Mouse (Mus musculus): ENCODE data around the gene Tmem210. TPM values are rescaled to one million over a fixed set of nuclear protein-coding genes. Genes with fewer than 3 reads are reported as not detected.
A peak's percentile ranks its signal among the peaks of the same experiment; 100 is the strongest.

Gene Tmem210
- polyA plus RNA-seq, 1 experiment, result not detected

DNA sequence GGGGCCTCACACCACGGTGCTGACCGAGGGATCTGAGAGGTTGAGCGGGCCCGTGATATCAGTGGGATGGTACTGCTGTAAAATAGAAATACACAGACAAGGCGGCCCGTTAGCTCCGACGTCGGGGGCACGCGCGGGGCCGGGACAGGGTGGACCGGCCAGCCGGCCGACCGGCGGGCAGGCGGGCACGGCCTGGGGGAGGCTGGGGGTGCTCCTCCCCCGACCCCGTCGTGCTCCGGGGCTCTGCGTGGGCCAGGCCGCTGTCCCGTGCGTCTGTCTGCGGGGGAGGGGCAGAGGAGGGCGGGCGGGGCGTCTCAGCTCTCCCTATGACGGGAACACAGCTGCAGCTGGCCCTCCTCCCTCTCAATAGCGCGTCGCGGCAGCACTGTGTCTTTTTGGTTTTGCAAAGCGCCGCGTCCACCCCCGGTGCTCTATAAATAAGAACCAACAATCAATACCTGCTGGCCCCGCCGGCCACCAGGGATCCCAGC is 4.2 kb downstream of the Tmem210 start:
- peaks cover 80% of the 10 kb centered on the region for H3K27me3 ChIP-seq (ENCODE audit: control insufficient read depth, insufficient read depth, insufficient read length)
- no peak overlapping the region for H3ac ChIP-seq (ENCODE audit: control insufficient read depth, insufficient read length, low read depth)
- TF ChIP-seq CEBPB (IDR thresholded peaks at IDR 0.05; ENCODE audit: low read depth), result no peak
- no peak for TF ChIP-seq MYOG (IDR thresholded peaks at IDR 0.05; ENCODE audit: control insufficient read depth, extremely low read depth, insufficient read length)
- TF ChIP-seq CTCF (IDR thresholded peaks at IDR 0.05; ENCODE audit: control insufficient read depth, insufficient read depth, insufficient read length), result no peak
- TF ChIP-seq USF1 (IDR thresholded peaks at IDR 0.05; ENCODE audit: low read depth), result no peak
- H3K4me3 ChIP-seq (ENCODE audit: insufficient read depth, poor library complexity, severe bottlenecking), result no peak overlapping the region
- no peaks in the 10 kb centered on the region for H3K79me2 ChIP-seq (ENCODE audit: control insufficient read depth, insufficient read depth)
- H3K36me3 ChIP-seq (ENCODE audit: control insufficient read depth, insufficient read depth), result no peaks in the 10 kb centered on the region
- no peaks in the 10 kb centered on the region for H3K79me3 ChIP-seq (ENCODE audit: low read depth)

DNA sequence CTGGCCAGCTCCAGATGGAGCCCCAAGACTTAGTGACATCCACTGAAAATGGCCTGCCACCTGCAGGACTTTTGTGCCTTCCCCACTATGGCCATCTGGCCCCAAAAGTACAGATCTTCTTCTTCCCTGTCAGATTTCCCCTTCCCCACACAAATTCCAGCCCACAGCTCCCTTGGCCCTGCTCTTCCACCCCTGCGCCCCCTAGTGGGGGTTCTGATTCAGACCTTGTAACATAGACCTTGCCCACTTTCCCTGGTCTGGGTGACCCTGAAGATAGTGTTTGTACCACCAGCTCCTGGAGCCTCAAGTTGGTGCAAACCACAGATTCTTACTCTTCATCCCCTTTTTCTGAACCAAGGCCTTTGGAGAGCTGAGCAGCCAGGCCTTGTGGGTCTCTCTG is 4.9 kb downstream of the Tmem210 start:
- H3K36me3 ChIP-seq (ENCODE audit: control insufficient read depth, insufficient read depth), result no peaks in the 10 kb centered on the region
- no peaks in the 10 kb centered on the region for H3K79me2 ChIP-seq (ENCODE audit: control insufficient read depth, insufficient read depth)
- TF ChIP-seq CTCF (IDR thresholded peaks at IDR 0.05; ENCODE audit: control insufficient read depth, insufficient read depth, insufficient read length) (peak; percentile 37), FOSL1 (IDR thresholded peaks at IDR 0.05; ENCODE audit: insufficient read depth, low read length, poor library complexity, severe bottlenecking) (no peak)
- no peak overlapping the region for H3K4me3 ChIP-seq (ENCODE audit: insufficient read depth, poor library complexity, severe bottlenecking)
- H3ac ChIP-seq (ENCODE audit: control insufficient read depth, insufficient read length, low read depth), result no peak overlapping the region
- H3K27me3 ChIP-seq (ENCODE audit: control insufficient read depth, insufficient read depth, insufficient read length), result peaks cover 88% of the 10 kb centered on the region
- no peaks in the 10 kb centered on the region for H3K79me3 ChIP-seq (ENCODE audit: low read depth)

DNA sequence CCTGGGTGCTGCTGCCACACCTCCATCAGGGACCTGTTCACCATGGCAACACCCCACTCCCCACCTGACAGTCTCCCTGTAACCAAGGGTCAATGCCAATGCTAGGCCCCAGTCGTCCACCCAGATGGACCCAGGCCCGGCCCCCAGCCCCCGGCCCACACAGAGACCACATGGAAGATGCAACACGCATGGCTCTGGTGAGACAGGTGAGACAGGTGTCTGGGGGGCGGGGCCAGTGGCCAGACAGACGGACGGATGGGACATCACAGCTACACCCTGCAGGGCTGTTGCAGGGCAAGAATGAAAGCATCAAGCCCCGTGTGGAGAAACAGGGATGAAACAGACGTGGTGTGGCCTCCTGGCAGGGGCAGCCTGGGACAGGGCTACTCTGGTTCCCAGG is 5.8 kb downstream of the Tmem210 start:
- Histone ChIP-seq H3K27me3 (ENCODE audit: control insufficient read depth, insufficient read depth, insufficient read length) (peaks cover 91% of the 10 kb centered on the region), H3K36me3 (ENCODE audit: control insufficient read depth, insufficient read depth) (no peaks in the 10 kb centered on the region), H3K4me3 (ENCODE audit: insufficient read depth, poor library complexity, severe bottlenecking) (no peak overlapping the region), H3K79me2 (ENCODE audit: control insufficient read depth, insufficient read depth) (no peaks in the 10 kb centered on the region), H3K79me3 (ENCODE audit: low read depth) (no peaks in the 10 kb centered on the region), H3ac (ENCODE audit: control insufficient read depth, insufficient read length, low read depth) (no peak overlapping the region)
- TF ChIP-seq MAX (IDR thresholded peaks at IDR 0.05) (no peak), MYOG (IDR thresholded peaks at IDR 0.05; ENCODE audit: control insufficient read depth, extremely low read depth, insufficient read length) (no peak), MYOD1 (IDR thresholded peaks at IDR 0.05; ENCODE audit: control insufficient read depth, insufficient read length, low read depth) (no peak), FOSL1 (IDR thresholded peaks at IDR 0.05; ENCODE audit: insufficient read depth, low read length, poor library complexity, severe bottlenecking) (no peak)

DNA sequence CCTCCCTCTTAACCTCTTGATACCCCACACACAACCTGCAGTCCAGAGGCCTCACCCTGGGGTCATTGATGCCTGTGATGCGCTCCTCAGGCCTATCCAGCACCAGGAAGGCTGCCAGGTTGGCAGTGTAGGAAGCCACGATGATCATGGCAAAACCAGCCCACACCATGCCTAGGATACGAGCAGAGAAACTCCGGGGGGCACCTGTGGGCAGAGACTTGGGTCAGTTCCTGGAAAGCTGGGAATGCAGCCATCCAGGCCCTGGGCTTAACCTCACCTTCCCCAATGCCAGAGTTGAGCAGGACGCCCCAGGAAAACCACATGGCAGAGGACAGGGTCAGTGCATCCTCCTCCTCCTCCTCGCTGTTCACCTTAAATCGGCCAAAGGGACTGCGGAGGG is 9.1 kb downstream of the Tmem210 start:
- TF ChIP-seq MYOD1 (IDR thresholded peaks at IDR 0.05; ENCODE audit: control insufficient read depth, insufficient read length, low read depth) (no peak), MAX (IDR thresholded peaks at IDR 0.05) (no peak), CTCF (IDR thresholded peaks at IDR 0.05; ENCODE audit: control insufficient read depth, insufficient read depth, insufficient read length) (no peak), USF1 (IDR thresholded peaks at IDR 0.05; ENCODE audit: low read depth) (no peak), MYOG (IDR thresholded peaks at IDR 0.05; ENCODE audit: control insufficient read depth, extremely low read depth, insufficient read length) (no peak), FOSL1 (IDR thresholded peaks at IDR 0.05; ENCODE audit: insufficient read depth, low read length, poor library complexity, severe bottlenecking) (no peak), CEBPB (IDR thresholded peaks at IDR 0.05; ENCODE audit: low read depth) (no peak)
- Histone ChIP-seq H3ac (ENCODE audit: control insufficient read depth, insufficient read length, low read depth) (no peak overlapping the region), H3K36me3 (ENCODE audit: control insufficient read depth, insufficient read depth) (no peaks in the 10 kb centered on the region), H3K27me3 (ENCODE audit: control insufficient read depth, insufficient read depth, insufficient read length) (peaks cover 67% of the 10 kb centered on the region), H3K4me3 (ENCODE audit: insufficient read depth, poor library complexity, severe bottlenecking) (no peak overlapping the region), H3K79me2 (ENCODE audit: control insufficient read depth, insufficient read depth) (no peaks in the 10 kb centered on the region), H3K79me3 (ENCODE audit: low read depth) (no peaks in the 10 kb centered on the region)

DNA sequence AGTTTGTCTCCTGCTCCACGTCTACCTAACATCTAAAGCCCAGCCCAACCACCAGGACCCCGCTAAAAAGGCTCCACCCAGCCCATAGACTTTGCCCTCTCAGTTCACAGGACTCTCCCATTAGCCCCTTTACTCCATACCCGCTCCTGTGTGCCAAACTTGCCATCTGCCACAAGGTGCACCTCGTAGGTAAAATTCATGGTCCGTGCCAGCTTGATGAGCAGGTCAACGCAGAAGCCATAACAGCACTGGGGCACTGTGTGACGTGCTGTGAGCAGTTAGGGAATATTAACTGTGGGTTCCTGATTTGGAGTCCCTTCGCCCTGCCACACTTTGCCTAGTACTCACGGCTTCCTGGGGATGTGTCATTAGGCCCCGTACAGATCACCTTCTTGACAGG is 10.1 kb downstream of the Tmem210 start:
- H3K79me3 ChIP-seq (ENCODE audit: low read depth), result no peaks in the 10 kb centered on the region
- H3K27me3 ChIP-seq (ENCODE audit: control insufficient read depth, insufficient read depth, insufficient read length), result peaks cover 64% of the 10 kb centered on the region
- H3K4me3 ChIP-seq (ENCODE audit: insufficient read depth, poor library complexity, severe bottlenecking), result no peak overlapping the region
- no peak for TF ChIP-seq FOSL1 (IDR thresholded peaks at IDR 0.05; ENCODE audit: insufficient read depth, low read length, poor library complexity, severe bottlenecking)
- no peak for TF ChIP-seq USF1 (IDR thresholded peaks at IDR 0.05; ENCODE audit: low read depth)
- TF ChIP-seq MYOD1 (IDR thresholded peaks at IDR 0.05; ENCODE audit: control insufficient read depth, insufficient read length, low read depth), result no peak
- TF ChIP-seq MAX (IDR thresholded peaks at IDR 0.05), result no peak
- no peak for TF ChIP-seq CTCF (IDR thresholded peaks at IDR 0.05; ENCODE audit: control insufficient read depth, insufficient read depth, insufficient read length)
- TF ChIP-seq CEBPB (IDR thresholded peaks at IDR 0.05; ENCODE audit: low read depth), result no peak
- no peak for TF ChIP-seq MYOG (IDR thresholded peaks at IDR 0.05; ENCODE audit: control insufficient read depth, extremely low read depth, insufficient read length)
- H3K79me2 ChIP-seq (ENCODE audit: control insufficient read depth, insufficient read depth), result no peaks in the 10 kb centered on the region
- H3ac ChIP-seq (ENCODE audit: control insufficient read depth, insufficient read length, low read depth), result no peak overlapping the region
- no peaks in the 10 kb centered on the region for H3K36me3 ChIP-seq (ENCODE audit: control insufficient read depth, insufficient read depth)

GRCm38 (mm10) chr2:25303452-25303851 is 15.5 kb downstream of the Tmem210 start:
- H3K27me3 ChIP-seq (ENCODE audit: control insufficient read depth, insufficient read depth, insufficient read length), result peaks cover 47% of the 10 kb centered on the region
- H3ac ChIP-seq (ENCODE audit: control insufficient read depth, insufficient read length, low read depth), result no peak overlapping the region
- no peaks in the 10 kb centered on the region for H3K36me3 ChIP-seq (ENCODE audit: control insufficient read depth, insufficient read depth)
- TF ChIP-seq FOSL1 (IDR thresholded peaks at IDR 0.05; ENCODE audit: insufficient read depth, low read length, poor library complexity, severe bottlenecking), result no peak
- TF ChIP-seq CTCF (IDR thresholded peaks at IDR 0.05; ENCODE audit: control insufficient read depth, insufficient read depth, insufficient read length), result no peak
- TF ChIP-seq MYOG (IDR thresholded peaks at IDR 0.05; ENCODE audit: control insufficient read depth, extremely low read depth, insufficient read length), result no peak
- TF ChIP-seq USF1 (IDR thresholded peaks at IDR 0.05; ENCODE audit: low read depth), result no peak
- no peak for TF ChIP-seq MAX (IDR thresholded peaks at IDR 0.05)
- TF ChIP-seq MYOD1 (IDR thresholded peaks at IDR 0.05; ENCODE audit: control insufficient read depth, insufficient read length, low read depth), result no peak
- no peak for TF ChIP-seq CEBPB (IDR thresholded peaks at IDR 0.05; ENCODE audit: low read depth)
- H3K4me3 ChIP-seq (ENCODE audit: insufficient read depth, poor library complexity, severe bottlenecking), result no peak overlapping the region
- H3K79me3 ChIP-seq (ENCODE audit: low read depth), result no peaks in the 10 kb centered on the region
- H3K79me2 ChIP-seq (ENCODE audit: control insufficient read depth, insufficient read depth), result no peaks in the 10 kb centered on the region

Data from C2C12 (cell line).